Mouse (Mus musculus) midbrain, embryonic 15.5 days (tissue): ENCODE measurements around the gene Tmcc3. TPM values are rescaled to one million over a fixed set of nuclear protein-coding genes. Genes with fewer than 3 reads are reported as not detected.

Experiments used
- ATAC-seq: fragments of 200-750 bp; cut with Nextera tagmentation; replicated peaks from 2 replicates; pipeline ENCODE4 v1.8.0; 2017; ENCODE audit warnings: moderate TSS enrichment
- H3K27ac ChIP-seq: fragments of 300-500 bp; sonication (generic); 2 replicates; pipeline ENCODE4 v1.5.1; 2015; ENCODE audit warnings: mild to moderate bottlenecking, inconsistent platforms
- H3K27me3 ChIP-seq: fragments of 300-500 bp; sonication (generic); replicated peaks from 2 replicates; pipeline ENCODE4 v1.6.1; 2015; ENCODE audit warnings: inconsistent platforms
- H3K36me3 ChIP-seq: fragments of 300-500 bp; sonication (generic); replicated peaks from 2 replicates; pipeline ENCODE4 v1.6.1; 2015; ENCODE audit warnings: inconsistent platforms
- H3K4me1 ChIP-seq: fragments of 300-500 bp; sonication (generic); 2 replicates; pipeline ENCODE4 v1.6.1; 2015; ENCODE audit warnings: inconsistent platforms
- H3K4me2 ChIP-seq: fragments of 300-500 bp; sonication (generic); 2 replicates; pipeline ENCODE4 v1.6.1; 2015; ENCODE audit warnings: inconsistent platforms, mild to moderate bottlenecking, moderate library complexity
- H3K4me3 ChIP-seq: fragments of 300-500 bp; sonication (generic); 2 replicates; pipeline ENCODE4 v1.5.1; 2015; ENCODE audit warnings: mild to moderate bottlenecking, inconsistent platforms
- H3K9ac ChIP-seq: fragments of 300-500 bp; sonication (generic); 2 replicates; pipeline ENCODE4 v1.6.1; 2015; ENCODE audit warnings: mild to moderate bottlenecking, inconsistent platforms
- H3K9me3 ChIP-seq: fragments of 300-500 bp; sonication (generic); 2 replicates; pipeline ENCODE4 v1.6.1; 2016; ENCODE audit warnings: inconsistent platforms
- WGBS: fragments of 180-500 bp; shearing (Covaris S2); methylation state at CpG from one replicate; pipeline ENCODE4 v1.1.7; 2015; ENCODE audit warnings: mixed read lengths; 5-methylcytosine and 5-hydroxymethylcytosine counted together
- polyA plus RNA-seq: library from polyadenylated mRNA; unstranded; fragments of >200 nt; fragmentation: Nextera tagmentation; extraction: Ambion mirVana; gene quantifications from 2 replicates; pipeline ENCODE4 v1.2.1, GENCODE M21; 2015

Gene Tmcc3
- polyA plus RNA-seq, 1 experiment from 2014 or later: 13.7 TPM

DNA sequence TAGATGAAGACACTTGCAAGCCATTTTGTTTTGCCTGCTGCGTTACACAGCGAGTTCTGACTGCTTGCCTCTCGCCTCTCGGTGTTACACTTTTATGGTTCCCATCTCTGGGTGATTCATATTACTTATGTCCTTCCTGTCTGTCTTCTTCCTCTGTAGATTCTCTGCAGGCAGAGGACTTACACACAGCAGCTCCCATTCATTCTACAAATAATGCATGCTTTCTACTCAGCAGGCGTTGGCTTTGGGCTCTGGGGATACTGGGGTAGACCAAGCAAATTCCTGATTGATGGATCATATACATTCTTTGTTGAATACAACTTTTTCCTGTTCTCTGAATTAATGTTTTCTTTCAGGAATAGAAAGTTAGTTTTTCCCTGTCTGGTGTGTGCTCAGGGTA, 161.8 kb downstream of the Tmcc3 start:
- H3K4me2 ChIP-seq: no peak overlapping the region
- no peaks in the 10 kb centered on the region for H3K4me1 ChIP-seq
- no peaks in the 10 kb centered on the region for H3K36me3 ChIP-seq
- no peak overlapping the region for H3K27ac ChIP-seq
- no peaks in the 10 kb centered on the region for H3K9me3 ChIP-seq
- no peak for ATAC-seq
- H3K9ac ChIP-seq: no peak overlapping the region
- no peaks in the 10 kb centered on the region for H3K27me3 ChIP-seq
- WGBS: 74% methylated on average over 5 of the region's 5 CpGs
- H3K4me3 ChIP-seq: no peak overlapping the region

DNA sequence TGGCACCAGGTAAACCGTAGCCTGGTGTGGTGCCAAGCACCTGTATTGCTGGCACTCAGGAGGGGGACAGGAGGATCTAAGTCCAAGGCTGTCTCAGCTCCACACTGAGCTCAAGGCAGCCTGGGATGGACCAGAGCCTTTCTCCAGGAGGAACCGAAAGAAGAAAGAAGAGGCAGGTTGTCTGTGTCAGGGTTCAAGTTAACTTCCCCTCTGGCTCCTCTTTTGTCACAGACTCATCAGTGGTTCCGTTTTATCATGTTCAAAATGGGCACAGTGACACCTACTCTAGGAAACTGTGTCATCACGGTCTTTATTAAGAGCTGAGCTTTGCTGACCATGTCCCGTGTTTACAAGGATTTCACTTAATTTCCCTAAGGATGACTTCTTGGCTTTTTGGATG, 162.4 kb downstream of the Tmcc3 start:
- H3K36me3 ChIP-seq: no peaks in the 10 kb centered on the region
- H3K4me1 ChIP-seq: no peaks in the 10 kb centered on the region
- no peaks in the 10 kb centered on the region for H3K27me3 ChIP-seq
- no peak overlapping the region for H3K27ac ChIP-seq
- H3K9me3 ChIP-seq: no peaks in the 10 kb centered on the region
- H3K4me3 ChIP-seq: no peak overlapping the region
- 92% methylated on average over 5 of the region's 5 CpGs for WGBS
- no peak overlapping the region for H3K9ac ChIP-seq
- no peak overlapping the region for H3K4me2 ChIP-seq
- ATAC-seq: no peak

DNA sequence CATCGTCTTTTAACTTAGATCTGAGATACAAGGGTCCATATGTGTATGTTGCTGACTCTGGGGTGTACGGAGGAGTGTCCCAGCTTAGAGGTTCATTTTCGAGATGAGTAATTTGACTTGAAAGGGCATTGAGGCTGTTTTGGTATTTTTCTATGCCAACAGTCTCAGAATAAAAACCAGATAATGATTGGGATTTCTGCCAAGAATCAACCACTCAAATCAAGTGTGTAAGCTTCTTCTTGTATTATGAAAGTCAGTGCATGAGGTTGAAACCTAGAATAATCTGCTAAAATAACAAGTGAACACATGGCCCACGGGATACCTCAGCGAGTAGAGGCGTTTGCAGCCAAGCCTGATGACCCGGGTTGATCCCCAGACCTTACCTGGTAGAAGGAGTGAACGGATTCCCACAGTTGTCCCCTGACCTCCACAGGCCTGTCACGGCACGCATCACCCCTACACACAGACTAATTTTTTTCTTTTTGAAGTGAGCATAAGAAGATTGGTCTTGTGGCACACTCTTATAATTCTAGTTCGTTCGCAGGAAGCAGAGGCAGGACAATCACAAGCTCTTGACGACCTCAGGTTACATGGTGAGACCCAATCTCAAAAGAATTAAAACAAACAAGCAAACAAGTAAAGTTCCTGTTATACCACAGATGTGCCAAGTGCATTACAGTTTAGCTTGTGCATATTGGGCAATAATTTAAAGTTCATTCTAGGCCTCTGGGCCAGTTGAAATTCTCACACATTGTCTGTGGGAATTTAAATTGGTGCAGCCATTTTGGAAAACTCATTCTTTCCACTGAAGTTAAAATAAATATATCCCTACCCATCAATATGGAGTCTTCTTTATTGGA, 165.8 kb downstream of the Tmcc3 start:
- ATAC-seq: no peak
- 91% methylated on average over 13 of the region's 13 CpGs for WGBS
- no peak overlapping the region for H3K27ac ChIP-seq
- H3K4me3 ChIP-seq: no peak overlapping the region
- no peak overlapping the region for H3K4me2 ChIP-seq
- H3K27me3 ChIP-seq: no peaks in the 10 kb centered on the region
- no peak overlapping the region for H3K9ac ChIP-seq
- no peaks in the 10 kb centered on the region for H3K9me3 ChIP-seq
- no peaks in the 10 kb centered on the region for H3K36me3 ChIP-seq
- no peaks in the 10 kb centered on the region for H3K4me1 ChIP-seq

- ATAC-seq: no peak
- no peaks in the 10 kb centered on the region for H3K27me3 ChIP-seq
Observed at GRCm38 (mm10) chr10:94479646-94480045, 167.9 kb downstream of the Tmcc3 start.

GRCm38 (mm10) chr10:94480380-94481101, 168.8 kb downstream of the Tmcc3 start:
- 82% methylated on average over 13 of the region's 13 CpGs for WGBS
- H3K9me3 ChIP-seq: no peaks in the 10 kb centered on the region
- no peaks in the 10 kb centered on the region for H3K4me1 ChIP-seq
- no peak overlapping the region for H3K4me3 ChIP-seq
- no peaks in the 10 kb centered on the region for H3K27me3 ChIP-seq
- ATAC-seq: no peak
- H3K36me3 ChIP-seq: no peaks in the 10 kb centered on the region
- H3K9ac ChIP-seq: no peak overlapping the region
- no peak overlapping the region for H3K27ac ChIP-seq
- no peak overlapping the region for H3K4me2 ChIP-seq

More at GRCm38 (mm10) chr10:94479646-94480045, 167.9 kb downstream of the Tmcc3 start:
- 87% methylated on average over 13 of the region's 13 CpGs for WGBS
- H3K4me1 ChIP-seq: no peaks in the 10 kb centered on the region
- H3K36me3 ChIP-seq: no peaks in the 10 kb centered on the region
- no peaks in the 10 kb centered on the region for H3K9me3 ChIP-seq
- no peak overlapping the region for H3K4me2 ChIP-seq
- H3K9ac ChIP-seq: no peak overlapping the region
- H3K27ac ChIP-seq: no peak overlapping the region
- H3K4me3 ChIP-seq: no peak overlapping the region

DNA sequence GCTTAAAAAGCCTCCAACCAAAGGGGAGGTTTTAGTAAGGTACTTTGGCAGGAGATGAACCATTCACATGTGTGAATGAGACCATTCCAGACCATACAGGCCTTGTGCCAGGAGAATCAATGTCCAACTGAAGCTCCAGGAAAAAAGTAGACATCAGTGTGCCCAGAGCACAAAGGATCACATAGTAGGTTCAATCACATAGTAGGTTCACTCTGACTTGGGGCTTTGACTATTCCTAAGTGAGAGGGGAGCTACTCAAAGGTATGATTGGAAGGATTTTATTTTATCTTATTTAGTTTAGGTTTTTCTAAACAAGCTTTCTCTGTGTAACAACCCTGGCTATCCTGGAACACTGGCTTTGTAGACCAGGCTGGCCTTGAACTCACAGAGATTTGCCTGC, 169.9 kb downstream of the Tmcc3 start:
- Histone ChIP-seq H3K9me3 (no peaks in the 10 kb centered on the region), H3K27me3 (no peaks in the 10 kb centered on the region), H3K9ac (no peak overlapping the region), H3K4me2 (no peak overlapping the region), H3K27ac (no peak overlapping the region), H3K36me3 (no peaks in the 10 kb centered on the region), H3K4me1 (no peaks in the 10 kb centered on the region), H3K4me3 (no peak overlapping the region)
- ATAC-seq: no peak

DNA sequence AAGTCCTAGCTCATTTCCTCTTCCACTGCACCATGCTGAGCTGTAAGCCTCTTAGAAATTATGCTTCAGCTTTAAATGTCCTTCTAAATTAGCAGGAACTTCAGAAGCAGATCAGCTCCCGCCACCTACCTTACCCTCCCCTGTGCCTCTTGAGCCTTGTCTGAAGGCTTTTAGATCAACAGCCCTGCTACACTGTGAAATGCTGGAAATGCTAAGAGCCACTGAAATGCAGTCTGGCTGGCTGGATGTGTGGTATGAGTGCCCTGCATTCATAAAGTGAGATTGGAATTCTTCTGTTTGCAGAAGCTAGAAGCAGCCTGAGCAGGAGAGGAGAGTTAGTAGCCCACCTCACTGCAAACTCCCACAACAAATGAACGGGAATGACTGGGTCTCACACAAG, 174.4 kb downstream of the Tmcc3 start:
- ATAC-seq: no peak
- H3K4me1 ChIP-seq: no peaks in the 10 kb centered on the region
- no peaks in the 10 kb centered on the region for H3K9me3 ChIP-seq
- no peak overlapping the region for H3K9ac ChIP-seq
- no peak overlapping the region for H3K27ac ChIP-seq
- H3K4me2 ChIP-seq: no peak overlapping the region
- 61% methylated on average over 2 of the region's 2 CpGs for WGBS
- no peaks in the 10 kb centered on the region for H3K36me3 ChIP-seq
- no peak overlapping the region for H3K4me3 ChIP-seq
- H3K27me3 ChIP-seq: no peaks in the 10 kb centered on the region

DNA sequence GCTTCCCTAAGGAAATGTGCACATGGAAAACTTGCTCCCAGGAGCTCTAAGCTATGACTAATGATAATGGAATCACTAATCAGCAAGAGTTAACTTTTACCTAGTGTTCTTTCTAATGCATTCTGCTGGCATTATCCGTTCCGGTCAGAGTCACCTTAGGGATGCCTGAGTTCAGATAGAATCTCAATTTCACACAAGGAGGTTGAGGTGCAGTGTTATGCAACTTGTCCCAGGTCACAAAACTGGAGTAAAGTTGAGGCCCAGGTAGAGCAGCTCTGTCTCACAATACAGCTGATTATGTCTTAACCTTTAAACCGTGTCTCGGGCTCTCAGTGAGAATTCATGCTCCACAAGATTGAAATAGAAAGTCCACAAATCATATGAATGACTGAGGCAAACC, 177.8 kb downstream of the Tmcc3 start:
- WGBS: 90% methylated on average over 4 of the region's 4 CpGs
- no peak overlapping the region for H3K4me2 ChIP-seq
- no peaks in the 10 kb centered on the region for H3K9me3 ChIP-seq
- H3K27ac ChIP-seq: no peak overlapping the region
- H3K4me1 ChIP-seq: peaks cover 6% of the 10 kb centered on the region
- H3K4me3 ChIP-seq: no peak overlapping the region
- no peaks in the 10 kb centered on the region for H3K27me3 ChIP-seq
- H3K9ac ChIP-seq: no peak overlapping the region
- no peak for ATAC-seq
- H3K36me3 ChIP-seq: no peaks in the 10 kb centered on the region

- Histone ChIP-seq H3K27me3 (no peaks in the 10 kb centered on the region), H3K9ac (no peak overlapping the region), H3K4me2 (no peak overlapping the region), H3K27ac (no peak overlapping the region), H3K9me3 (no peaks in the 10 kb centered on the region), H3K36me3 (no peaks in the 10 kb centered on the region), H3K4me3 (no peak overlapping the region), H3K4me1 (peaks cover 8% of the 10 kb centered on the region)
- no peak for ATAC-seq
- 84% methylated on average over 3 of the region's 3 CpGs for WGBS
Observed at GRCm38 (mm10) chr10:94491006-94491405, 179.3 kb downstream of the Tmcc3 start.

DNA sequence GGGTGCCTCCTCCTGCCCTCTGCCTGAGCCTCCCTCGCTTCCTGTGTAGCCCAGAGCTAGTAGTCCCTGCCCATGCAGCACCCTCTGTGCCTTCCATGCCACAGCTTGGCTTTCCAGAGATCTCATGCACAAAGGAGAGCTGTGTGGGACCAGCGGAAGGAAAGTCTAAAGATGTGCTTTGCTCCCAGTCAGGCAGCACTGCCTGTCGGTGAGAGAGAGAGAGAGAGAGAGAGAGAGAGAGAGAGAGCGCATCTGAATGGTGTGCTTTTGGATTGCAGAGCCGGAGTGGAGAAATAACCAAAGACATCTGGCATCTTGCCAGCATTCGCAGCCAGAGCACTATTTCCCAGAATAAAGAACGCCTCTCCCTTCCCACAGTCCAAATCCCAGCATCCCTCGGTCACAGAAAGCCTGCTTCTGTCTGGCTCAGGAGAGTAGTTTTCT, 182.7 kb downstream of the Tmcc3 start:
- peak; percentile 86 for ATAC-seq
- Histone ChIP-seq H3K4me3 (no peak overlapping the region), H3K4me2 (peak overlapping the region; percentile 31), H3K4me1 (peaks cover 12% of the 10 kb centered on the region), H3K36me3 (no peaks in the 10 kb centered on the region), H3K9me3 (no peaks in the 10 kb centered on the region), H3K9ac (0 out of 2 replicates have a peak overlapping the region, but pooled peaks have one; percentile 13), H3K27me3 (no peaks in the 10 kb centered on the region), H3K27ac (peak overlapping the region; percentile 73)
- 15% methylated on average over 8 of the region's 8 CpGs for WGBS

GRCm38 (mm10) chr10:94495496-94496235, 183.9 kb downstream of the Tmcc3 start:
- no peak for ATAC-seq

DNA sequence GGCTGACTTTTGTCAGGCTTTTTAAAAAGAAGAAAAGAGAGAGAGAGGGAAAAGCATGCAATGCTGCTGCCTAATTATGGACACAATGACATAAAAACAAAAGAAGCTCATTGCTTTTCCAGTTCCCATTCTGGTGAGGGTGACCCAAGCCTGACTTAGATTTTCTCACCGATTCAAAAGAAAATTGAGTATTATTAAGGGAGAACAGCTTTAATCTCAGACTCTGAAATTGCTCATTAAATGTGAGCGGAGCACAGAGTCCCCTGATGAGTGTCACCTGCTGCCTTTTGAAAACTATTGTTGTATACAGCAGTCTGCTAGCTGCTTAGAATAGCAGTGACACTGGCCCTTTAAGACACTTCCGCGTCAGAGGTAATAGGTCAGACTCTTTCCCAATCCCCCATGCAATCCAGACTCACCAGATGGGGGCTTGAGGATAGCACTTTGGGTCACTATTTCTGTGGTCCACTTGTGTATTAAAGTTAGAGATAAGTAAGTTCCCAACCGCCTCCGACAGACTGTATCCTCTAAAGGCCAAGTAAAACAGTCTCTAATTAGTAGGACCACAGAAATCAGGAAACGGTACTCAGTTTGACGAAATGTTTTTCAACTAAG, 185.2 kb downstream of the Tmcc3 start:
- H3K4me2 ChIP-seq: no peak overlapping the region
- H3K4me3 ChIP-seq: no peak overlapping the region
- no peak overlapping the region for H3K27ac ChIP-seq
- no peak for ATAC-seq
- H3K36me3 ChIP-seq: no peaks in the 10 kb centered on the region
- no peak overlapping the region for H3K9ac ChIP-seq
- WGBS: 60% methylated on average over 8 of the region's 8 CpGs
- peaks cover 20% of the 10 kb centered on the region for H3K4me1 ChIP-seq
- H3K27me3 ChIP-seq: no peaks in the 10 kb centered on the region
- H3K9me3 ChIP-seq: no peaks in the 10 kb centered on the region

More at GRCm38 (mm10) chr10:94495496-94496235, 183.9 kb downstream of the Tmcc3 start:
- 83% methylated on average over 7 of the region's 7 CpGs for WGBS
- Histone ChIP-seq H3K4me1 (peaks cover 20% of the 10 kb centered on the region), H3K4me3 (no peak overlapping the region), H3K36me3 (no peaks in the 10 kb centered on the region), H3K27me3 (no peaks in the 10 kb centered on the region), H3K4me2 (no peak overlapping the region), H3K27ac (peak overlapping the region; percentile 73; the same call in 1 of the 2 replicates), H3K9ac (no peak overlapping the region), H3K9me3 (no peaks in the 10 kb centered on the region)
